Mouse (Mus musculus) neural tube, embryonic 15.5 days (tissue): ENCODE results near the gene Cd200r4. TPM values are rescaled to one million over a fixed set of nuclear protein-coding genes. Genes with fewer than 3 reads are reported as not detected.

Source experiments
- polyA plus RNA-seq: library from polyadenylated mRNA; unstranded; fragments of >200 nt; fragmentation: Nextera tagmentation; extraction: Ambion mirVana; gene quantifications from 2 replicates; pipeline ENCODE4 v1.2.1, GENCODE M21; 2015

Gene Cd200r4
- polyA plus RNA-seq, 1 experiment from 2014 or later: not detected

Other genes starting within 250 kb of the Cd200r4 start
- 3.4 and 4.5 TPM in 2 replicates for gene Nepro, start 87.4 kb upstream of the Cd200r4 start, polyA plus RNA-seq
- 35.3 and 36.1 TPM in 2 replicates for gene Gtpbp8, start 65.4 kb upstream of the Cd200r4 start, polyA plus RNA-seq
- gene Cd200r1, start 46.0 kb upstream of the Cd200r4 start, polyA plus RNA-seq: 0.59 and 0.66 TPM in 2 replicates
- not detected in 2 replicates for gene Cd200r2, start 55.4 kb downstream of the Cd200r4 start, polyA plus RNA-seq
- 0.17 TPM in 2 replicates for gene Cd200r3, start 131.9 kb downstream of the Cd200r4 start, polyA plus RNA-seq